Mouse (Mus musculus): Measurements from ENCODE around the gene Ttc28.

DNA sequence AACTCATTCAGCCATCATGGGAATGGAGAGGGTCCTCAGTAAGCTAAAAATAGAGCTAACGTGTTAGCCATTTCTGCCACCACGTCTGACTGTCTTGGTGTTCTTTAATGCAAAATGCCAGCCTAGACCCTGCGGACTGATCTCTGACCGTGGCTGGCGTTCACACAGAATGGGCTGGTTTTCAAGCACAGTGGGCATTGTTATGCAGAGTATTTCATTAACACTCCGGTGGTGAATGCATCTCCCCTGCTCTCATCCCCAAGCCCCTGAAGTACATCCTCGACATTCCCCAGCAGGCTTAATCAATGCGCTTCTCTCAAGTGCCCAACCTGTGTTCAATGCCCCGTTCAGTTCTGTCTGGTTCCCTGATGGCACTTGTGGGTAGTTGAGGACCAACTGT lies 290.8 kb downstream of the Ttc28 start:
- TF ChIP-seq CTCF (IDR thresholded peaks at IDR 0.05 in 2 of 3, conservative IDR thresholded peaks at IDR 0.05 in 1 of 3; ENCODE audit: control insufficient read depth in 1 of 3, insufficient read depth in 1 of 3, low read depth in 2 of 3, low read length in 3 of 3, poor library complexity in 1 of 3, severe bottlenecking in 1 of 3) (no peak), SIN3A (IDR thresholded peaks at IDR 0.05; ENCODE audit: low read length) (no peak), TAL1 (IDR thresholded peaks at IDR 0.05; ENCODE audit: low read length) (no peak), HCFC1 (IDR thresholded peaks at IDR 0.05; ENCODE audit: low read depth, low read length) (no peak), ETS1 (IDR thresholded peaks at IDR 0.05; ENCODE audit: low read depth, low read length) (no peak), CHD2 (IDR thresholded peaks at IDR 0.05; ENCODE audit: low read length) (no peak), POLR2A (IDR thresholded peaks at IDR 0.05; ENCODE audit: control insufficient read depth in 1 of 2, insufficient read depth in 1 of 2, low read depth in 1 of 2, low read length in 2 of 2, poor library complexity in 1 of 2) (no peak), BHLHE40 (IDR thresholded peaks at IDR 0.05; ENCODE audit: borderline replicate concordance, low read depth, low read length) (no peak), MAFK (IDR thresholded peaks at IDR 0.05; ENCODE audit: borderline replicate concordance, low read depth, low read length) (no peak)

Measured in MEL (cell line).